Mouse (Mus musculus): Measurements from ENCODE around the gene Mboat2. TPM values are rescaled to one million over a fixed set of nuclear protein-coding genes. Genes with fewer than 3 reads are reported as not detected.

The Mboat2 gene
- total and polyA plus RNA-seq, 2 experiments from 2014 or later: 24.8 to 34.4 TPM

GRCm38 (mm10) chr12:24843395-24844072, 12.9 kb downstream of the Mboat2 start:
- Histone ChIP-seq H3K27ac (ENCODE audit: low read depth) (peak overlapping the region; percentile 36), H3K9ac (replicated peaks; ENCODE audit: low read depth, low read length) (no peak overlapping the region), H3K9me3 (replicated peaks; ENCODE audit: control insufficient read depth, low read length) (no peaks in the 10 kb centered on the region), H3K4me3 (ENCODE audit: low read depth, low read length) (no peak overlapping the region), H3K4me1 (ENCODE audit: control insufficient read depth, insufficient read depth) (peaks cover 42% of the 10 kb centered on the region), H3K27me3 (ENCODE audit: control insufficient read depth, insufficient read depth, low read length) (no peaks in the 10 kb centered on the region), H3K36me3 (replicated peaks; ENCODE audit: control insufficient read depth, insufficient read depth, low read length) (no peaks in the 10 kb centered on the region), H3K4me2 (ENCODE audit: low read depth, low read length) (no peak overlapping the region; the same call in 1 of the 2 replicates)
- DNase-seq (ENCODE audit: low spot score): peak; percentile 57
- ATAC-seq (ENCODE audit: insufficient read depth, low read depth): peak; percentile 62
- WGBS: 27% methylated on average over 7 of the region's 7 CpGs
- TF ChIP-seq CTCF (IDR thresholded peaks at IDR 0.05; ENCODE audit: low read depth) (no peak), EP300 (IDR thresholded peaks at IDR 0.05; ENCODE audit: low read depth) (no peak)

DNA sequence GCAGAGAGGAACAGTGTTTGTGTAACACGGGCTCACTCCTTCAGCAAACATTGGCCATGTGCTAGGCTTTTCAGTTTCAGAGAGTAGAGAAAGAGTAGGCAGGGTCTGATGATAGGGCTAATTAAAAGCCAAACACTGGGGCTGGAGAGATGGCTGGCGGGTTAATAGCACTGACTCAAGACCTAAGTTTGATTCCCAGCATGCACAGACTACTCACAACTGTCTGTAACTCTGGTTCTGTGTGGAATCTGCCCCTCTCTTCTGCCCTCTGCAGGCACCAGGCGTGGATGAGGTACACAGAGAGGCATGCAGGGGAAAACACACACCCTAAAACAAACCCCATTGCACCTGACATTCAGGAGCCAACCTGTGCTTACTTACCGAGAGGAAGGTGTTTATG, 14.7 kb downstream of the Mboat2 start:
- 76% methylated on average over 4 of the region's 4 CpGs for WGBS
- Histone ChIP-seq H3K27me3 (ENCODE audit: control insufficient read depth, insufficient read depth, low read length) (no peaks in the 10 kb centered on the region), H3K36me3 (replicated peaks; ENCODE audit: control insufficient read depth, insufficient read depth, low read length) (no peaks in the 10 kb centered on the region), H3K4me3 (ENCODE audit: low read depth, low read length) (no peak overlapping the region), H3K27ac (ENCODE audit: low read depth) (no peak overlapping the region), H3K4me2 (ENCODE audit: low read depth, low read length) (no peak overlapping the region), H3K9ac (replicated peaks; ENCODE audit: low read depth, low read length) (no peak overlapping the region), H3K4me1 (ENCODE audit: control insufficient read depth, insufficient read depth) (peaks cover 42% of the 10 kb centered on the region), H3K9me3 (replicated peaks; ENCODE audit: control insufficient read depth, low read length) (no peaks in the 10 kb centered on the region)
- ATAC-seq (ENCODE audit: insufficient read depth, low read depth) (no peak), DNase-seq (ENCODE audit: low spot score) (no peak)
- peak; percentile 28; the same call in 1 of the 2 replicates for TF ChIP-seq CTCF (IDR thresholded peaks at IDR 0.05; ENCODE audit: low read depth)
- no peak for TF ChIP-seq EP300 (IDR thresholded peaks at IDR 0.05; ENCODE audit: low read depth)

DNA sequence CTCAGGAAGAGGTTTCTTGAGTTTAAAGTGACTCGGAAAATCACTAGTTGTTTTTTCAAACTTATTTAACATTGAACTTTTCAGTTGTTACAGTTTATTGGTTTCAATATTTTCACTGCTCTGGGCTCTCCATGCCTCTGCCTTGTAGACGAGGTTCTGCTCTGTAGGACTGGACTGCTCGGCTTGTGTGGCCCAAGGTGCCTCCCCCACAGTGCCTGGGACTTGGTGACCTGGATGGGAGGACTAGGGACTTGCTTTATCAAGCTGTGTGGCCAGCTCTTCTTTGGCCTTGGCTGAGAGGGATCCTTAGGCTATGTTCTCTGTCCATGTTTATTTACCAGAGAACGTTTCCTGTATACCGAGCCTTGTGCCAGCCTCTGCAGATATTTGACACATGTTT, 17.4 kb downstream of the Mboat2 start:
- Histone ChIP-seq H3K9me3 (replicated peaks; ENCODE audit: control insufficient read depth, low read length) (no peaks in the 10 kb centered on the region), H3K27ac (ENCODE audit: low read depth) (no peak overlapping the region), H3K9ac (replicated peaks; ENCODE audit: low read depth, low read length) (no peak overlapping the region), H3K4me2 (ENCODE audit: low read depth, low read length) (no peak overlapping the region), H3K36me3 (replicated peaks; ENCODE audit: control insufficient read depth, insufficient read depth, low read length) (no peaks in the 10 kb centered on the region), H3K27me3 (ENCODE audit: control insufficient read depth, insufficient read depth, low read length) (no peaks in the 10 kb centered on the region), H3K4me1 (ENCODE audit: control insufficient read depth, insufficient read depth) (peaks cover 18% of the 10 kb centered on the region), H3K4me3 (ENCODE audit: low read depth, low read length) (no peak overlapping the region)
- 71% methylated on average over 5 of the region's 5 CpGs for WGBS
- no peak for TF ChIP-seq CTCF (IDR thresholded peaks at IDR 0.05; ENCODE audit: low read depth)
- TF ChIP-seq EP300 (IDR thresholded peaks at IDR 0.05; ENCODE audit: low read depth): no peak
- ATAC-seq (ENCODE audit: insufficient read depth, low read depth): no peak
- no peak for DNase-seq (ENCODE audit: low spot score)

- Histone ChIP-seq H3K9ac (replicated peaks; ENCODE audit: low read depth, low read length) (no peak overlapping the region), H3K4me1 (ENCODE audit: control insufficient read depth, insufficient read depth) (0 out of 2 replicates have a peak, but pooled peaks cover 4% of the 10 kb centered on the region), H3K27me3 (ENCODE audit: control insufficient read depth, insufficient read depth, low read length) (no peaks in the 10 kb centered on the region), H3K36me3 (replicated peaks; ENCODE audit: control insufficient read depth, insufficient read depth, low read length) (no peaks in the 10 kb centered on the region), H3K9me3 (replicated peaks; ENCODE audit: control insufficient read depth, low read length) (no peaks in the 10 kb centered on the region), H3K4me2 (ENCODE audit: low read depth, low read length) (no peak overlapping the region), H3K27ac (ENCODE audit: low read depth) (no peak overlapping the region), H3K4me3 (ENCODE audit: low read depth, low read length) (no peak overlapping the region)
- DNase-seq (ENCODE audit: low spot score) (no peak), ATAC-seq (ENCODE audit: insufficient read depth, low read depth) (no peak)
- TF ChIP-seq CTCF (IDR thresholded peaks at IDR 0.05; ENCODE audit: low read depth) (no peak), EP300 (IDR thresholded peaks at IDR 0.05; ENCODE audit: low read depth) (no peak)
- 68% methylated on average over 5 of the region's 5 CpGs for WGBS
Measured at GRCm38 (mm10) chr12:24857354-24857753, 26.7 kb downstream of the Mboat2 start.

GRCm38 (mm10) chr12:24859357-24859756, 28.7 kb downstream of the Mboat2 start:
- Histone ChIP-seq H3K4me1 (ENCODE audit: control insufficient read depth, insufficient read depth) (0 out of 2 replicates have a peak, but pooled peaks cover 4% of the 10 kb centered on the region), H3K4me3 (ENCODE audit: low read depth, low read length) (no peak overlapping the region), H3K9me3 (replicated peaks; ENCODE audit: control insufficient read depth, low read length) (no peaks in the 10 kb centered on the region), H3K27me3 (ENCODE audit: control insufficient read depth, insufficient read depth, low read length) (no peaks in the 10 kb centered on the region), H3K4me2 (ENCODE audit: low read depth, low read length) (no peak overlapping the region), H3K36me3 (replicated peaks; ENCODE audit: control insufficient read depth, insufficient read depth, low read length) (no peaks in the 10 kb centered on the region), H3K27ac (ENCODE audit: low read depth) (no peak overlapping the region), H3K9ac (replicated peaks; ENCODE audit: low read depth, low read length) (no peak overlapping the region)
- TF ChIP-seq EP300 (IDR thresholded peaks at IDR 0.05; ENCODE audit: low read depth): no peak
- TF ChIP-seq CTCF (IDR thresholded peaks at IDR 0.05; ENCODE audit: low read depth): no peak
- WGBS: 52% methylated on average over 7 of the region's 7 CpGs
- DNase-seq (ENCODE audit: low spot score): no peak
- ATAC-seq (ENCODE audit: insufficient read depth, low read depth): no peak

DNA sequence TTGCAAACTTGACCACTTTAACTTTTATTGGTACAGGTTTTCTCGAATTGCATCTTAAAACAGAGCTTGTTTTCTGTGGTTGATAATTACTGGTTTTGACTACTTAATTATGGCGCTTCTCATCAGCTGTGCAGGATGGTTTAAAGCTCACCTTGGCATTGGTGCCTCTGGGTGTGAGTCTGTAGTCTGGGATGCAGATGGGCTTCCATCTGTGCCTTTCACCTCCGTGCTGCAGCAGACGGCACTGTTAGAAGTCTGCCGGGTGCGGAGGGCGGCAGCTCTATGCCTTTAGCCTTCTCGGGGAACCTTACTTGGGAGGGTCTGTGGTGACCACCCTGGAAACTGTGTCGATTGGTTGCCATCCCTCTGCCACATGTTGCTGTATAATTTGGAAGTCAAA, 29.8 kb downstream of the Mboat2 start:
- 0 out of 2 replicates have a peak, but pooled peaks cover 4% of the 10 kb centered on the region for H3K4me1 ChIP-seq (ENCODE audit: control insufficient read depth, insufficient read depth)
- no peak overlapping the region for H3K27ac ChIP-seq (ENCODE audit: low read depth)
- no peaks in the 10 kb centered on the region for H3K9me3 ChIP-seq (replicated peaks; ENCODE audit: control insufficient read depth, low read length)
- no peak overlapping the region for H3K4me3 ChIP-seq (ENCODE audit: low read depth, low read length)
- no peak overlapping the region for H3K9ac ChIP-seq (replicated peaks; ENCODE audit: low read depth, low read length)
- no peaks in the 10 kb centered on the region for H3K36me3 ChIP-seq (replicated peaks; ENCODE audit: control insufficient read depth, insufficient read depth, low read length)
- DNase-seq (ENCODE audit: low spot score) (no peak), ATAC-seq (ENCODE audit: insufficient read depth, low read depth) (no peak)
- H3K27me3 ChIP-seq (ENCODE audit: control insufficient read depth, insufficient read depth, low read length): no peaks in the 10 kb centered on the region
- TF ChIP-seq CTCF (IDR thresholded peaks at IDR 0.05; ENCODE audit: low read depth): no peak
- no peak for TF ChIP-seq EP300 (IDR thresholded peaks at IDR 0.05; ENCODE audit: low read depth)
- 81% methylated on average over 9 of the region's 9 CpGs for WGBS
- no peak overlapping the region for H3K4me2 ChIP-seq (ENCODE audit: low read depth, low read length)

All from heart, postnatal 0 days (tissue).